Mouse (Mus musculus) heart, adult 2 months (tissue): ENCODE results near the gene Cdkl2. TPM values are rescaled to one million over a fixed set of nuclear protein-coding genes. Genes with fewer than 3 reads are reported as not detected.

Experiments
- DNase-seq, 2 experiments: peaks; one replicate each; pipeline ENCODE4 v3.0.0; 2021
- H3K27ac ChIP-seq: fragments of 200-600 bp; 2 replicates; pipeline ENCODE4 v1.8.1; 2022
- H3K27me3 ChIP-seq: fragments of 200-500 bp; 2 replicates; pipeline ENCODE4 v1.6.1; 2012; ENCODE audit warnings: mild to moderate bottlenecking, low read length, inconsistent platforms, mixed read lengths; ENCODE audit not compliant: control insufficient read depth, insufficient read depth
- H3K36me3 ChIP-seq: fragments of 200-500 bp; 2 replicates; pipeline ENCODE4 v1.6.1; 2012; ENCODE audit warnings: low read length, inconsistent platforms; ENCODE audit not compliant: control insufficient read depth, insufficient read depth
- H3K4me1 ChIP-seq: fragments of 200-500 bp; 2 replicates; pipeline ENCODE4 v1.6.1; 2011; ENCODE audit warnings: low read length; ENCODE audit not compliant: control insufficient read depth, insufficient read depth
- H3K4me3 ChIP-seq: fragments of 200-600 bp; 2 replicates; pipeline ENCODE4 v1.8.1; 2022
- H3K79me2 ChIP-seq: fragments of 200-500 bp; replicated peaks from 2 replicates; pipeline ENCODE4 v1.6.1; 2012; ENCODE audit warnings: mild to moderate bottlenecking, inconsistent platforms, low read length, moderate library complexity, mixed read lengths; ENCODE audit not compliant: control insufficient read depth, insufficient read depth
- H3K9ac ChIP-seq: fragments of 200-500 bp; 2 replicates; pipeline ENCODE4 v1.6.1; 2012; ENCODE audit warnings: low read depth, mild to moderate bottlenecking, control low read depth, inconsistent platforms, low read length, mixed read lengths
- CTCF ChIP-seq: fragments of 200-600 bp; IDR thresholded peaks from 2 replicates; pipeline ENCODE4 v1.8.1; 2022; ENCODE audit warnings: antibody characterized with exemption, mild to moderate bottlenecking, moderate library complexity
- EP300 ChIP-seq: fragments of 200-500 bp; IDR thresholded peaks from 2 replicates; pipeline ENCODE4 v1.6.1; 2011; ENCODE audit warnings: low read depth, low read length, control low read depth; ENCODE audit not compliant: insufficient read depth
- POLR2A ChIP-seq: fragments of 200-500 bp; IDR thresholded peaks from 2 replicates; pipeline ENCODE4 v1.6.1; 2011; ENCODE audit warnings: mild to moderate bottlenecking, low read depth, low read length, control low read depth; ENCODE audit not compliant: insufficient read depth
- WGBS: fragments of 180-500 bp; shearing (Covaris S2); methylation state at CpG from one replicate; pipeline ENCODE4 v1.1.7; 2018; 5-methylcytosine and 5-hydroxymethylcytosine counted together
- intact Hi-C: fragments of 180-260 bp; cut with DNase I; formaldehyde crosslinking; loops from one replicate; pipeline ENCODE4 v1.15.1; 2025
- polyA plus RNA-seq: library from polyadenylated mRNA; depleted of rRNA; stranded (reverse); fragments of >200 nt; gene quantifications from 2 replicates; pipeline ENCODE4 v1.2.3, GENCODE M21; 2012; rRNA removed
- total RNA-seq, 2 experiments: library from RNA; stranded (reverse); gene quantifications; 2 replicates each; pipeline ENCODE4 v1.2.3; 2021

The Cdkl2 gene
- total and polyA plus RNA-seq, 3 experiments = 1.1 to 4.0 (median 3.5) TPM

DNA sequence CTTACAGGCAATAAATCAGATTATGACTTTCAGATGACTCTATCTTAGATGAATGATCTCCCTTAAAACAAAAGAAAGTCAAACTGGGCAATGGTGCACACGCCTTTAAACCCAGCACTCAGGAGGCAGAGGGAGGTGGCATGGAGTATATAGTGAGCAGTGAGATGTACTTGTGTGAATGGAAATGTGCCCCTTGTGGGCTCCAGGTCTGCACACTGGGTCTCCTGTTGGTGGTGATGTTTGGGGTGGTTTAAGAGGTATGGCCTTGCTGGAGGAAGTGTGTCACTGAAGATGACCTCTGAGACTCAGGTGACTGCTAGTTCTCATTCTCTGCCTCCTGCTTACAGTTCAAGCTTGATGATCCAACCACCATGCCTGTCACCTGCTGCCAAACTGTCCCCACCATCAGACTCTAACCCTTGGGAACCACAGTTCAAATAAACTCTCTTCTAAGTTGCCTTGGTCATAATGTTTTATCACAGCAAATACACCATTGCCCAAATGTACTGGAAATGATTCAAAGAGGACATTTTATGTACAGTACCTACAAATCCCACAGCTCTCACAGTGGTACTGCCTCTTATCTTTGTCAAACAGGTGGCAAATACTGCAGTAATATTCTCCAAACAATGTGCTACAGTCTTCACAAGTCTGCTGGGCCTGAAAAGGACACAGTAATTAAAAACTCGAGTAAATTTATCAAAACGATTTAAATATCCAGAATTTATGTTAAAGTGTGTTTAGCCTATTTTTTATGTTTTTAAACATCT, 86.5 kb downstream of the Cdkl2 start:
- Histone ChIP-seq H3K27me3 (no peaks in the 10 kb centered on the region), H3K9ac (no peak overlapping the region), H3K4me1 (peaks cover 8% of the 10 kb centered on the region), H3K79me2 (peaks cover 5% of the 10 kb centered on the region; the same call in 1 of the 2 replicates), H3K27ac (no peak overlapping the region), H3K36me3 (peaks cover 31% of the 10 kb centered on the region), H3K4me3 (no peak overlapping the region)
- 93% methylated on average over 3 of the region's 3 CpGs for WGBS
- TF ChIP-seq POLR2A = no peak
- TF ChIP-seq EP300 = no peak
- TF ChIP-seq CTCF = no peak
- intact Hi-C loops = no loop called here
- no peak for DNase-seq

Other genes starting within 250 kb of the Cdkl2 start
- gene Rchy1, start 80.8 kb downstream of the Cdkl2 start, total RNA-seq = 10 to 100 TPM; 26.9 to 33.0 TPM
- 21.8 and 41.1 TPM in 2 replicates for gene Rchy1, start 80.8 kb downstream of the Cdkl2 start, polyA plus RNA-seq
- not detected for gene Odaph, start 56.4 kb downstream of the Cdkl2 start, total RNA-seq
- gene Odaph, start 56.4 kb downstream of the Cdkl2 start, polyA plus RNA-seq = not detected in 2 replicates
- gene G3bp2, start 39.8 kb upstream of the Cdkl2 start, total RNA-seq = 10 to 100 TPM; 57.0 to 61.2 TPM
- gene G3bp2, start 39.8 kb upstream of the Cdkl2 start, polyA plus RNA-seq = 14.6 and 27.5 TPM in 2 replicates
- 10 to 100 TPM; 39.0 to 45.4 TPM for gene Uso1, start 94.1 kb upstream of the Cdkl2 start, total RNA-seq
- 12.3 and 23.8 TPM in 2 replicates for gene Uso1, start 94.1 kb upstream of the Cdkl2 start, polyA plus RNA-seq
- not detected for gene U90926, start 171.5 kb upstream of the Cdkl2 start, total RNA-seq
- gene U90926, start 171.5 kb upstream of the Cdkl2 start, polyA plus RNA-seq = not detected in 2 replicates
- not detected for gene Ppef2, start 212.4 kb upstream of the Cdkl2 start, total RNA-seq
- gene Ppef2, start 212.4 kb upstream of the Cdkl2 start, polyA plus RNA-seq = 0.44 and 0.74 TPM in 2 replicates
- 10 to 100 TPM; 14.2 to 16.1 TPM for gene Naaa, start 234.3 kb upstream of the Cdkl2 start, total RNA-seq
- 16.8 and 20.4 TPM in 2 replicates for gene Naaa, start 234.3 kb upstream of the Cdkl2 start, polyA plus RNA-seq